Mouse (Mus musculus) stomach, postnatal 0 days (tissue): ENCODE results near the gene 1810010H24Rik.

Experiments
- CTCF ChIP-seq: IDR thresholded peaks from 2 replicates; pipeline ENCODE4 v1.5.1; 2016; ENCODE audit warnings: antibody characterized with exemption, low read depth, mild to moderate bottlenecking, moderate library complexity
- EP300 ChIP-seq: optimal IDR thresholded peaks from 2 replicates; pipeline ENCODE3; 2016; ENCODE audit warnings: antibody characterized with exemption

DNA sequence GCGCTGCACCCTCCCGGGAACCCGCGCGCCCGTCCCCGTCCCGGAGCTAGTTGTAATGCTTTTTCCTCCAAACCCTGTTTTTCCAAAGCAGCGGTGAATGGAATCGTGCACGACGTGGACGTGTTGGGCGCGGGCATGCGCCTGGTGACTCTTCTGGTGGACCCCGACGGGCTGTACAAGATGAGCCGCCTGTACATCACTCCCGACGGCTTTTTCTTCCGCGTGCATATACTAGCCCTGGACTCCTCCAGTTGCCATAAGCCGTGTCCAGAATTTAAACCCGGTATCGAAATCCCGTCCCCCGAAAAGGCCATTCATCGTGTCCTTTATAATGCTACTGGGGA is 2.8 kb downstream of the 1810010H24Rik start:
- TF ChIP-seq CTCF (no peak), EP300 (no peak)
